Mouse (Mus musculus): ENCODE measurements around the gene D230025D16Rik. TPM values are rescaled to one million over a fixed set of nuclear protein-coding genes. Genes with fewer than 3 reads are reported as not detected.
A peak's percentile ranks its signal among the peaks of the same experiment; 100 is the strongest.

Gene D230025D16Rik
- polyA plus RNA-seq, 1 experiment from 2014 or later = 17.7 TPM

DNA sequence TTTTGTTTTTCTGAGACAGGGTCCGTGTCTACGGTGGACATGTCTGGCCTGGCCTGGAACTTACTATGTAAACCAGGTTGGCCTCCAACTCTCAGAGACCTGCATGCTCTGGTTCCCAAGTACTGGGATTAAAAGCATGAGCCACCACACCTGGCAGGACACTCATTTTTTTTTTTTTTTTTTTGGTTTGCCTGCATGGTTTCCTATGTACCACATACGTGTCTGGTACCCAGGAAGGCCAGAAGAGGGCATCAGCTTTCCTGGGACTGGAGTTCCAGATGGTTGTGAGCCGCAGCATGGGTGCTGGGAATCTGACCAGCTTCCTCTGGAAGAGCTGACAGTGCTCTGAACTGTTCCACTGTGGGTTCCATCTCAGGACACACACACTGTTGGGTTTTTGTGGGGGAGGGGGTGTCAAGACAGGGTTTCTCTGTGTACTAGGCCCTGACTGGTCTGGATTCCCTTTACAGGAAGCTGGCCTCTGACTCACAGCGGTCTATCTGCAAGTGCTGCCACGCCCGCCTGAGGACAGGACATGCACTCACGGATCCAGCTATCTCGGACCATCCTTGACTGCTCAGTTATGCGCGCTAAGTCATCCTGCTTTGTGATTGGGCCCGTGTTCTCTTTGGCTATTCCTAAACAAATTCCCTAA, 36.5 kb downstream of the D230025D16Rik start:
- Histone ChIP-seq H3K36me3 (no peaks in the 10 kb centered on the region), H3K9me3 (replicated peaks) (no peaks in the 10 kb centered on the region), H3K4me2 (no peak overlapping the region), H3K4me3 (no peak overlapping the region), H3K4me1 (replicated peaks) (peaks cover 30% of the 10 kb centered on the region), H3K9ac (no peak overlapping the region), H3K27me3 (peaks cover 39% of the 10 kb centered on the region), H3K27ac (no peak overlapping the region)
- ATAC-seq (replicated peaks; ENCODE audit: insufficient number of reproducible peaks, insufficient read depth, low FRiP score, low read depth) = no peak
- WGBS = 86% methylated on average over 12 of the region's 12 CpGs

DNA sequence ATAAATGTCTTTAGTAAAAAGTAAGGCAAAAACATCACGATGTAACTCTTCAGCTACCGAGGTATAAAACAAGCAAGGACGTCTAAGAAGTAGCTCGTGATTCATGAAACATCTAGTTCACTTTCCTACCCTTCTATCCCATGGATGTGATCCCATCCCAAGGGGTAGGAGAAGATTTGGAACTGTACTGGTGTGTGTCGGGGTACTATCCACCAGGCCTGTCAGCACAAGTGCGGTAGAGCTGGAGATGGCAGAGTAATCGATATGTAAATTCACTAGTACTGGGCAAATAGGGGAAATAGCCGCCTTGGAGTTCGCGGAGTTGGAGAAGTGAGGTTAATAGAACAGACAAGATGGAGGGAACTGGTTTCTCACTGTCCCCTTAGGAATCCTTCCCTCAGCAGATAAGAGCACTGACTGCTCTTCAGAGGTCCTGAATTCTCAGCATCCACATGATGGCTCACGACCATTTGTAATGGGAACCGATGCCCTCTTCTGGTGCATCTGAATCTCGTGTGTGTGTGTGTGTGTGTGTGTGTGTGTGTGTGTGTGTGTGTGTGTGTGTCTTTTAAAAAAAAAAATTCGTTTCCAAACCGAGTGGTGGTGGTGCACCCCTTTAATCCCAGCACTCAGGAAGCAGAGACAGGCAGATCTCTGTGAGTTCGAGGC, 38.4 kb downstream of the D230025D16Rik start:
- peak overlapping the region; percentile 79 for H3K4me3 ChIP-seq
- peaks cover 35% of the 10 kb centered on the region for H3K4me1 ChIP-seq (replicated peaks)
- H3K27ac ChIP-seq = no peak overlapping the region
- no peak for ATAC-seq (replicated peaks; ENCODE audit: insufficient number of reproducible peaks, insufficient read depth, low FRiP score, low read depth)
- no peaks in the 10 kb centered on the region for H3K9me3 ChIP-seq (replicated peaks)
- H3K9ac ChIP-seq = no peak overlapping the region
- H3K4me2 ChIP-seq = peak overlapping the region; percentile 80
- 0 out of 2 replicates have a peak, but pooled peaks cover 3% of the 10 kb centered on the region for H3K36me3 ChIP-seq
- 40% methylated on average over 16 of the region's 16 CpGs for WGBS
- H3K27me3 ChIP-seq = peaks cover 52% of the 10 kb centered on the region

DNA sequence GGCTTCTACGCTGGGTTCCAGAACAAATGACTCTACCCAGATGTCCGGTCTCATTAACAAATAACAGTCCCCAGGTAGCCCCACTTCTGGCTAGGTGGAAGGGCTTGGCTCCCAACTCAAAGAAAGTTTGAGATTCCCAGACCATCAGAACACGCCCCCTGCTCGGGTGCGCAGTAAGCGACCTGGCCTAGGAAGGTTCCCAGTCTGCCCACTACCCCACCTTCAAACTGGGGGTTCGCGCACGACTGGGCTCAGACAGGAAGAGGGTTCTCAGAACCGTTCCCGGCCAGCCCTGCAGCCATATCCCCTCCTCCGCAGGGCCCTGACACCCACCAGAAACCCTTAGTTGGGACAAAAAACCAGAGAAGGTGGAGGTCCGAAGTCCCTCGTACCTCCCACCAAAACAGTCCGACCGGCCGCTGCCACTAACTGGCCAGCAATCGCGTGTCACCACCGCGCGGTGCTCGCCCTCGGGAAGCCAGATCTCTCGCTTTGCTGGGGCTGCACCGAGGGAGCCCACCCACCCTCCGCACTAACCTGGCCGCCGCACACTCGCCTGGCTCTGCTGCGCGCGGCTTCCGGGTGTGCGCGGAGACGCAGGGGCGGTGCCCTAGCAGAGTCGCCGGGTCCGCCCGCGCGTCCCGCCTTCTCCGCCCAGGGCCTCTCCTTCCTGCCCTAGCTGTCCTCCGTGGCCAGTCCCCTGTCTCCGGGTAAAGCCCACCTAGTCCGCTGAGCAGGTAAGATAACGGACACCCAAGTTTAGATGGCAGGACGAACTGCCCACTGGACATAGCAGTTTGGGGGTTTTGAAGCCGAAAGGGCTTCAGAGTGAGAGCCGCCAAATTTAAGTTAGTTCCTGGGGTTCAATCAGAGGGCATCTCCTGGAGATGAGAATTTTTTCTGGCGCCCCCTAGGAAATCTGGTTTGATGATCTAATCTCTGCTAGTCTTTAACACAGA, 39.4 kb downstream of the D230025D16Rik start, which contains the start of the genes Tradd and Fbxl8:
Gene Tradd (minus strand): TSS at position 586 of the 959 bp plus-strand sequence.
Gene Fbxl8 (plus strand): TSS at position 625 of the 959 bp plus-strand sequence.
- peak within 1 kb of the TSS; percentile 62 for H3K9ac ChIP-seq
- ATAC-seq (replicated peaks; ENCODE audit: insufficient number of reproducible peaks, insufficient read depth, low FRiP score, low read depth) = peak; percentile 51; the same call in 1 of the 2 replicates
- H3K9me3 ChIP-seq (replicated peaks) = no peaks in the 10 kb centered on the region
- H3K27me3 ChIP-seq = peaks cover 52% of the 10 kb centered on the region
- no peak within 1 kb of the TSS for H3K27ac ChIP-seq
- H3K4me1 ChIP-seq (replicated peaks) = peaks cover 36% of the 10 kb centered on the region
- H3K4me3 ChIP-seq = peak within 1 kb of the TSS; percentile 79
- 0 out of 2 replicates have a peak, but pooled peaks cover 3% of the 10 kb centered on the region for H3K36me3 ChIP-seq
- H3K4me2 ChIP-seq = peak within 1 kb of the TSS; percentile 80
- WGBS = 1% methylated on average over 54 of the region's 54 CpGs

DNA sequence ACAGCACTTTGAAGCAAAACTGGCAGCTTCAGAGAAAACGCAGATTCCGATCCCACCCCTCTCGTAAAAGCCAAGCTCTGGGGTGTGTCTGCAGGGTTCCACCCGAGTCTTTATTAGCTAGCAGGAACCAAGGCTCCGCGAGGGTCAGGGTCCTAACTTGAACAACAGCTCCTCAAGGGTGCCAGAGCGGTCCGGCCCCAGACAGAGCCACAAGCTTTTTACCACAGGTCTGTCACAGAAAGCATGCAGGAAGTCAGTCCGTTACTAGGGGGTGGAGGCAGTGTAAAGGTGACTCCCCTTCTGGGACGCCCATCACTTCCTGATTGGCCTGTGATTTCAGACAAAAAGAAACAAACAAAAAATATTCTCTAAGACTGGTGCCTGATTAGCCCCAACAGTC, 40.2 kb downstream of the D230025D16Rik start:
- peaks cover 36% of the 10 kb centered on the region for H3K4me1 ChIP-seq (replicated peaks)
- H3K36me3 ChIP-seq = 0 out of 2 replicates have a peak, but pooled peaks cover 3% of the 10 kb centered on the region
- H3K27me3 ChIP-seq = peaks cover 56% of the 10 kb centered on the region
- H3K9me3 ChIP-seq (replicated peaks) = no peaks in the 10 kb centered on the region
- ATAC-seq (replicated peaks; ENCODE audit: insufficient number of reproducible peaks, insufficient read depth, low FRiP score, low read depth) = no peak
- peak overlapping the region; percentile 79 for H3K4me3 ChIP-seq
- no peak overlapping the region for H3K27ac ChIP-seq
- peak overlapping the region; percentile 62 for H3K9ac ChIP-seq
- H3K4me2 ChIP-seq = peak overlapping the region; percentile 80
- WGBS = 12% methylated on average over 10 of the region's 10 CpGs

DNA sequence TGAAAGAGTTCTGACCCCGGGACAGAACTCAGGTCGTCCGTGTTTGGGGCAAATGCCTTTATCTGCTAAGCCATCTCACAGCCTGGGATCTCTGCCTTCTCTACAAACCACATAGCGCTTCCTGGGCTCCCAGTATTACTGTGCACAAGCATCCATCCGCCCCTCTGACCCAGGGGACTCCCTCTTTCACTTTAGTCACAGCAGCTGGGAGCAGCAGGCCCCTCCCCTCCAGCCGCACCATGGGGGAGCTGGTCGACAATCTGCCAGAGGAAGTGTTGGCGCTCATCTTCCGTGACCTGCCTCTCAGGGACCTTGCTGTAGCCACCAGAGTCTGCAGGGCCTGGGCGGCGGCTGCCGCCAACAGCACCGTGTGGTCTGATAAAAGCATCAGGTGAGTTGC, 41.8 kb downstream of the D230025D16Rik start:
- 0 out of 2 replicates have a peak, but pooled peaks cover 3% of the 10 kb centered on the region for H3K36me3 ChIP-seq
- peaks cover 62% of the 10 kb centered on the region for H3K27me3 ChIP-seq
- no peak overlapping the region for H3K9ac ChIP-seq
- no peak for ATAC-seq (replicated peaks; ENCODE audit: insufficient number of reproducible peaks, insufficient read depth, low FRiP score, low read depth)
- H3K27ac ChIP-seq = no peak overlapping the region
- no peaks in the 10 kb centered on the region for H3K9me3 ChIP-seq (replicated peaks)
- 44% methylated on average over 13 of the region's 13 CpGs for WGBS
- H3K4me2 ChIP-seq = no peak overlapping the region
- H3K4me3 ChIP-seq = no peak overlapping the region
- peaks cover 42% of the 10 kb centered on the region for H3K4me1 ChIP-seq (replicated peaks)

DNA sequence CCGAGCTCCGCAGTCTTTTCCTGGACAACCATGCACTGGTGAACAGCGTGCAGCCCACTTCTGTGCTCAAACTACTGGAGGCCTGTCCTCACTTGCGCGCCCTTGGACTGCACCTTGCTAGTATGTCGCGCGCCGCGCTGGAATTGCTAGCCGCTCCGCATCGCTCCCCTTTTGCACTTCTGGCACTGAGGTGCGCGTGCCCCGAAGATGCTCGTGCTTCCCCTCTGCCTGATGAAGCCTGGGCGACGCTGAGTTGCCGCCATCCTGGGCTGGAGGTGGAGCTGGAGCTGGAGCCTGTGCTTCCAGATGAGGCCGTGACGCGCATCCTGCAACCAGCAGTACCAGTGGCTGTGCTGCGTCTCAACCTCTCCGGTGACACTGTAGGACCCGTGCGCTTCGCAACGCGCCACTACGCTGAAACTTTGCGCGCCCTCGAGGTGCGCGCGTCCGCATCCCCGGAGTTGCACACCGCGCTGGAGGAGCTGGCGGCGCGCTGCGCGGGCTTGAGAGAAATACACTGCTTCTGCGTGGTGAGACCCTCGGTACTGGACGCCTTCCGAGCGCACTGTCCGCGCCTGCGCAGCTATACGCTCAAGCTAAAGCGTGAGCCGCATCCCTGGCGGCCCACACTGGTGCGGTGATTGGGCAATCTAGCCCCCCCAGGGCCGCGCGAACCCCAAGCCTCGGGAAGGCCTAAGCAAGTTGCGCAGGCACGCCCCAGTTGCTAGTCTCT, 43.6 kb downstream of the D230025D16Rik start:
- 3% methylated on average over 65 of the region's 65 CpGs for WGBS
- no peak overlapping the region for H3K27ac ChIP-seq

DNA sequence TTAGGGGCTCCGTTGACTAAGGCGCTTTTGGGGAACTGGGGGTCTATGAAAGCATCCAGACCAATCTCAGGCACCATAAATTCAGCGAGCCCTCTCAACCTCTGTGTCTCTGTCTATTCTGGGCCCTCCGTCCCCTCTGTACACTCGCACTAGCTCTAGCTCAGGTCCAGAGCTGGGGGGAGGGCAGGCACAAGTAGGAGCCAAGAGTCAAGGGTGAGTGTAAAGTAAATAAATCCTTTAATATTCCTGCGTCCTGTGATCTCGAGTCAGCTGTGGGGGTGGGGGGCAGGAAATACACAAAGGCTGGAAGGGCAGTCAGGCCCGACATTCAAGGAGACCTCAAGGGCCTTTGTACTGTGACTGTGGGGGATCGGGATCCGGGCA, 44.1 kb downstream of the D230025D16Rik start:
- Histone ChIP-seq H3K27ac (no peak overlapping the region), H3K9ac (peak overlapping the region; percentile 52), H3K4me2 (peak overlapping the region; percentile 84), H3K27me3 (peaks cover 77% of the 10 kb centered on the region), H3K4me1 (replicated peaks) (peaks cover 37% of the 10 kb centered on the region), H3K9me3 (replicated peaks) (no peaks in the 10 kb centered on the region), H3K4me3 (peak overlapping the region; percentile 50), H3K36me3 (0 out of 2 replicates have a peak, but pooled peaks cover 3% of the 10 kb centered on the region)
- 6% methylated on average over 10 of the region's 10 CpGs for WGBS
- ATAC-seq (replicated peaks; ENCODE audit: insufficient number of reproducible peaks, insufficient read depth, low FRiP score, low read depth) = no peak

More for the DNA sequence above, 43.6 kb downstream of the D230025D16Rik start:
- Histone ChIP-seq H3K4me3 (peak overlapping the region; percentile 50), H3K4me1 (replicated peaks) (peaks cover 42% of the 10 kb centered on the region), H3K36me3 (0 out of 2 replicates have a peak, but pooled peaks cover 3% of the 10 kb centered on the region), H3K9me3 (replicated peaks) (no peaks in the 10 kb centered on the region), H3K4me2 (peak overlapping the region; percentile 84), H3K27me3 (peaks cover 74% of the 10 kb centered on the region), H3K9ac (peak overlapping the region; percentile 52)
- ATAC-seq (replicated peaks; ENCODE audit: insufficient number of reproducible peaks, insufficient read depth, low FRiP score, low read depth) = peak; percentile 24; the same call in 1 of the 2 replicates

DNA sequence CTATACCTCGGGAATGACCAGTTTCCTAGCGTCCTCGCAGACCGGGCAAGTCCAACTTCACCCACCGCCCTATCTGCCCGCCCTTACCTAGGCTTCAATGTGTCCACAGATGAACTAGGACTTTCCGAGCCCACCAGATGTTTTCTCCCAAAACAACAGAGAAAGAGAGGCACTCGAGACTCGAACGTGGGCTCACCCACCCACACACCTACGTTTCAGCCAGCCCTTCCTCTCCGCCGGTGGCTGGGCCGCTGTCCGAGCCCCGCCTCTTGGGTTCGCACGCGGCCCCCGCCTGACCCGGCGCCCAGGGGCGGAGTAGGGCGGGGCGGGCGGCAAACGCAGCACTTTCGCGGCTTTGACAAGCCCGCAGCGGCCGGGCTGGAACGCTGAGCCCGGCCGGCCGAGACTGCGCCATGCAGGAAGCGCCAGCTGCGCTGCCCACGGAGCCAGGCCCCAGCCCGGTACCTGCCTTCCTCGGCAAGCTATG, 44.6 kb downstream of the D230025D16Rik start, which contains the start of gene Hsf4:
Gene Hsf4 (plus strand): TSS at position 341 of the 487 bp plus-strand sequence.
- WGBS = under 1% methylated on average over 42 of the region's 42 CpGs
- Histone ChIP-seq H3K27me3 (peaks cover 81% of the 10 kb centered on the region), H3K36me3 (0 out of 2 replicates have a peak, but pooled peaks cover 3% of the 10 kb centered on the region), H3K4me1 (replicated peaks) (peaks cover 36% of the 10 kb centered on the region), H3K9me3 (replicated peaks) (no peaks in the 10 kb centered on the region), H3K4me3 (peak within 1 kb of the TSS; percentile 50), H3K27ac (no peak within 1 kb of the TSS), H3K4me2 (peak within 1 kb of the TSS; percentile 84), H3K9ac (peak within 1 kb of the TSS; percentile 52)
- ATAC-seq (replicated peaks; ENCODE audit: insufficient number of reproducible peaks, insufficient read depth, low FRiP score, low read depth) = no peak; the same call in 1 of the 2 replicates

DNA sequence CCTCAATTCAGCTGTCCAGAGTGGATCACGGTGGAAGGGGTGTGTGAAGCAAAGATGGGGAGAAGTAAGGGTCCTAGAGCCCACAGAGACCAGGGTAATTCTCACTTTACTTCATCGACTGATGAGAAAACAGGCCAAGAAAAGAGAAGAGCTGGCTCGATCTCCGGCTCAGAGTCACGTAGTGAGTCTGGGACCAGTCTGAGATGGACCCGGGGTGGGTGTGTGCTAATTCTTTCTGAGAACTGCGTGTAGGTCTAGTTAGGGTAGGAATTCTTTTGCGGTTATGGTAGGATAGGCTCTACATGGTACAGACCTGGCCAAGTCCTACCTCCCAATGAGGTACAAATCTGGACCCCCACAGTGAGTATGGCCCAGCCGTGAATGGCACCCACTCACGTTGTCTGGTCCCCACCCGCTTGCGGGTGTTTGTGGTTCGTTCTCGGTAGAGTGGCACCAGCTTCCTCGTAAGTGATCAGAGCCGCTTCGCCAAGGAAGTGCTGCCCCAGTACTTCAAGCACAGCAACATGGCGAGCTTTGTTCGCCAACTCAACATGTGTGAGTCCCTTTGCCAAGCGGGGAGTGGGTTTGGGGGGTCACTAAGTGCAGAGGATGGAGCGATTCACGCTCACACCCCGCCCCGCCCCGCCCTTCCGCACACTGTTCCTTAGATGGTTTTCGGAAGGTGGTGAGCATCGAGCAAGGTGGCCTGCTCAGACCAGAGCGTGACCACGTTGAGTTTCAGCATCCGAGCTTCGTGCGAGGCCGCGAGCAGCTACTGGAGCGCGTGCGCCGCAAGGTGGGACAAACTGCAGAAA, 45.4 kb downstream of the D230025D16Rik start:
- Histone ChIP-seq H3K27me3 (peaks cover 89% of the 10 kb centered on the region), H3K4me1 (replicated peaks) (peaks cover 31% of the 10 kb centered on the region), H3K4me2 (peak overlapping the region; percentile 84), H3K36me3 (0 out of 2 replicates have a peak, but pooled peaks cover 3% of the 10 kb centered on the region), H3K9ac (peak overlapping the region; percentile 52), H3K4me3 (peak overlapping the region; percentile 50), H3K9me3 (replicated peaks) (no peaks in the 10 kb centered on the region), H3K27ac (no peak overlapping the region)
- ATAC-seq (replicated peaks; ENCODE audit: insufficient number of reproducible peaks, insufficient read depth, low FRiP score, low read depth) = no peak
- 5% methylated on average over 39 of the region's 39 CpGs for WGBS
